Mouse (Mus musculus) bone marrow, adult 2 months (tissue): ENCODE data around the gene Myl7.

Experiments
- CTCF ChIP-seq: fragments of 200-500 bp; IDR thresholded peaks from 2 replicates; pipeline ENCODE4 v1.5.1; 2011; ENCODE audit warnings: low read length, control low read depth; ENCODE audit not compliant: control insufficient read depth, insufficient read depth
- POLR2A ChIP-seq: fragments of 200-500 bp; IDR thresholded peaks from 2 replicates; pipeline ENCODE4 v1.6.1; 2011; ENCODE audit warnings: low read depth, mild to moderate bottlenecking, control low read depth, low read length, borderline replicate concordance; ENCODE audit not compliant: control insufficient read depth

- no peak for TF ChIP-seq POLR2A
- peak; percentile 73 for TF ChIP-seq CTCF
Measured at GRCm38 (mm10) chr11:5912635-5913034, 14.1 kb upstream of the Myl7 start.
